Mouse (Mus musculus) hindbrain, embryonic 11.5 days (tissue): ENCODE data around the gene Cirbp. TPM values are rescaled to one million over a fixed set of nuclear protein-coding genes. Genes with fewer than 3 reads are reported as not detected.

Experiments
- ATAC-seq: fragments of 200-750 bp; cut with Nextera tagmentation; 2 replicates; pipeline ENCODE4 v1.8.0; 2017; ENCODE audit warnings: mild to moderate bottlenecking, moderate TSS enrichment, moderate library complexity; ENCODE audit not compliant: low FRiP score
- DNase-seq: peaks from one replicate; pipeline ENCODE4 v3.0.0-alpha.2; 2015; ENCODE audit warnings: low spot score
- H3K27ac ChIP-seq: fragments of 300-500 bp; sonication (generic); 2 replicates; pipeline ENCODE4 v1.5.1; 2014; ENCODE audit warnings: mild to moderate bottlenecking, low read depth, low read length
- H3K27me3 ChIP-seq: fragments of 300-500 bp; sonication (generic); 2 replicates; pipeline ENCODE4 v1.6.1; 2014; ENCODE audit warnings: mild to moderate bottlenecking, low read length, moderate library complexity, mixed read lengths; ENCODE audit not compliant: control insufficient read depth, insufficient read depth
- H3K36me3 ChIP-seq: fragments of 300-500 bp; sonication (generic); 2 replicates; pipeline ENCODE4 v1.6.1; 2014; ENCODE audit warnings: mild to moderate bottlenecking, low read length, moderate library complexity, mixed read lengths; ENCODE audit not compliant: control insufficient read depth, insufficient read depth
- H3K4me1 ChIP-seq: fragments of 300-500 bp; sonication (generic); replicated peaks from 2 replicates; pipeline ENCODE4 v1.6.1; 2014; ENCODE audit warnings: low read length, mixed read lengths; ENCODE audit not compliant: control insufficient read depth, insufficient read depth
- H3K4me2 ChIP-seq: fragments of 300-500 bp; sonication (generic); replicated peaks from 2 replicates; pipeline ENCODE4 v1.6.1; 2014; ENCODE audit warnings: mild to moderate bottlenecking, low read depth, low read length
- H3K4me3 ChIP-seq: fragments of 300-500 bp; sonication (generic); 2 replicates; pipeline ENCODE4 v1.5.1; 2014; ENCODE audit warnings: low read depth, low read length
- H3K9ac ChIP-seq: fragments of 300-500 bp; sonication (generic); 2 replicates; pipeline ENCODE4 v1.6.1; 2014; ENCODE audit warnings: low read depth, low read length
- H3K9me3 ChIP-seq: fragments of 300-500 bp; sonication (generic); 2 replicates; pipeline ENCODE4 v1.6.1; 2016; ENCODE audit warnings: low read length; ENCODE audit not compliant: control insufficient read depth
- WGBS: fragments of 180-500 bp; shearing (Covaris S2); extraction: QIAGEN DNeasy Blood & Tissue Kit; methylation state at CpG from one replicate; pipeline ENCODE4 v1.1.7; 2014; 5-methylcytosine and 5-hydroxymethylcytosine counted together
- polyA plus RNA-seq: library from polyadenylated mRNA; unstranded; fragments of >200 nt; fragmentation: Nextera tagmentation; extraction: Ambion mirVana; gene quantifications from 2 replicates; pipeline ENCODE4 v1.2.1, GENCODE M21; 2014

Cirbp gene
- polyA plus RNA-seq, 1 experiment from 2014 or later = 83.4 TPM

- H3K27ac ChIP-seq = peak overlapping the region; percentile 100
- no peaks in the 10 kb centered on the region for H3K27me3 ChIP-seq
- H3K9ac ChIP-seq = peak overlapping the region; percentile 100
- WGBS = under 1% methylated on average over 26 of the region's 26 CpGs
- H3K36me3 ChIP-seq = peaks cover 41% of the 10 kb centered on the region
- DNase-seq (peak; percentile 70), ATAC-seq (no peak)
- H3K4me1 ChIP-seq = peaks cover 37% of the 10 kb centered on the region
- peak overlapping the region; percentile 93 for H3K4me2 ChIP-seq
- peak overlapping the region; percentile 100 for H3K4me3 ChIP-seq
- H3K9me3 ChIP-seq = no peaks in the 10 kb centered on the region
These were observed 14.4 kb upstream of the Cirbp start for GRCm38 (mm10) chr10:80151211-80152034.

- WGBS = 7% methylated on average over 15 of the region's 15 CpGs
- H3K4me3 ChIP-seq = peak overlapping the region; percentile 100
- H3K36me3 ChIP-seq = peaks cover 45% of the 10 kb centered on the region
- H3K9me3 ChIP-seq = no peaks in the 10 kb centered on the region
- ATAC-seq (no peak), DNase-seq (peak; percentile 54)
- H3K9ac ChIP-seq = peak overlapping the region; percentile 100
- peak overlapping the region; percentile 100 for H3K27ac ChIP-seq
- peaks cover 44% of the 10 kb centered on the region for H3K4me1 ChIP-seq
- H3K4me2 ChIP-seq = peak overlapping the region; percentile 93
- no peaks in the 10 kb centered on the region for H3K27me3 ChIP-seq
These were observed 13.5 kb upstream of the Cirbp start for GRCm38 (mm10) chr10:80152071-80152872.

- Histone ChIP-seq H3K27me3 (no peaks in the 10 kb centered on the region), H3K4me1 (peaks cover 46% of the 10 kb centered on the region), H3K27ac (peak overlapping the region; percentile 100), H3K4me3 (peak overlapping the region; percentile 100), H3K36me3 (peaks cover 48% of the 10 kb centered on the region), H3K4me2 (peak overlapping the region; percentile 93), H3K9me3 (no peaks in the 10 kb centered on the region), H3K9ac (peak overlapping the region; percentile 100)
- DNase-seq (no peak), ATAC-seq (no peak)
- WGBS = 46% methylated on average over 3 of the region's 3 CpGs
These were observed 12.9 kb upstream of the Cirbp start for GRCm38 (mm10) chr10:80152873-80153260.

GRCm38 (mm10) chr10:80153713-80154112 is 12.1 kb upstream of the Cirbp start:
- H3K4me3 ChIP-seq = peak overlapping the region; percentile 100
- no peak overlapping the region; the same call in 1 of the 2 replicates for H3K4me2 ChIP-seq
- DNase-seq = no peak
- no peak for ATAC-seq
- H3K27me3 ChIP-seq = no peaks in the 10 kb centered on the region
- no peaks in the 10 kb centered on the region for H3K9me3 ChIP-seq
- H3K4me1 ChIP-seq = peaks cover 48% of the 10 kb centered on the region
- 82% methylated on average over 19 of the region's 19 CpGs for WGBS
- H3K9ac ChIP-seq = no peak overlapping the region; the same call in 1 of the 2 replicates
- H3K27ac ChIP-seq = peak overlapping the region; percentile 100; the same call in 1 of the 2 replicates
- peaks cover 48% of the 10 kb centered on the region for H3K36me3 ChIP-seq

GRCm38 (mm10) chr10:80154384-80154783 is 11.4 kb upstream of the Cirbp start:
- 85% methylated on average over 7 of the region's 7 CpGs for WGBS
- Histone ChIP-seq H3K9me3 (no peaks in the 10 kb centered on the region), H3K4me1 (peaks cover 52% of the 10 kb centered on the region), H3K4me2 (no peak overlapping the region), H3K9ac (no peak overlapping the region), H3K27ac (0 out of 2 replicates have a peak overlapping the region, but pooled peaks have one; percentile 24), H3K27me3 (no peaks in the 10 kb centered on the region), H3K4me3 (no peak overlapping the region; the same call in 1 of the 2 replicates), H3K36me3 (peaks cover 48% of the 10 kb centered on the region)
- DNase-seq = no peak
- ATAC-seq = no peak

- H3K27me3 ChIP-seq = no peaks in the 10 kb centered on the region
- no peaks in the 10 kb centered on the region for H3K9me3 ChIP-seq
- WGBS = 67% methylated on average over 1 of the region's 1 CpGs
- H3K4me3 ChIP-seq = no peak overlapping the region
- no peak overlapping the region for H3K9ac ChIP-seq
- no peak overlapping the region for H3K4me2 ChIP-seq
- H3K36me3 ChIP-seq = peaks cover 48% of the 10 kb centered on the region
- ATAC-seq (no peak), DNase-seq (no peak)
- peaks cover 52% of the 10 kb centered on the region for H3K4me1 ChIP-seq
- peak overlapping the region; percentile 11; the same call in 1 of the 2 replicates for H3K27ac ChIP-seq
These were observed 10.5 kb upstream of the Cirbp start for GRCm38 (mm10) chr10:80155277-80155676.

GRCm38 (mm10) chr10:80156002-80156751 is 9.6 kb upstream of the Cirbp start:
- no peaks in the 10 kb centered on the region for H3K27me3 ChIP-seq
- peak overlapping the region; percentile 2; the same call in 1 of the 2 replicates for H3K4me3 ChIP-seq
- H3K27ac ChIP-seq = peak overlapping the region; percentile 68; the same call in 1 of the 2 replicates
- no peaks in the 10 kb centered on the region for H3K9me3 ChIP-seq
- 86% methylated on average over 29 of the region's 29 CpGs for WGBS
- peaks cover 48% of the 10 kb centered on the region for H3K36me3 ChIP-seq
- no peak for DNase-seq
- ATAC-seq = no peak
- H3K4me1 ChIP-seq = peaks cover 58% of the 10 kb centered on the region
- no peak overlapping the region for H3K4me2 ChIP-seq
- 0 out of 2 replicates have a peak overlapping the region, but pooled peaks have one; percentile 19 for H3K9ac ChIP-seq

GRCm38 (mm10) chr10:80156752-80157053 is 9.1 kb upstream of the Cirbp start:
- 60% methylated on average over 7 of the region's 7 CpGs for WGBS
- Histone ChIP-seq H3K36me3 (peaks cover 44% of the 10 kb centered on the region), H3K27me3 (no peaks in the 10 kb centered on the region), H3K9ac (0 out of 2 replicates have a peak overlapping the region, but pooled peaks have one; percentile 19), H3K4me1 (peaks cover 63% of the 10 kb centered on the region), H3K9me3 (no peaks in the 10 kb centered on the region), H3K4me2 (no peak overlapping the region), H3K4me3 (peak overlapping the region; percentile 2; the same call in 1 of the 2 replicates), H3K27ac (peak overlapping the region; percentile 68; the same call in 1 of the 2 replicates)
- no peak for ATAC-seq
- DNase-seq = no peak
